Comparison of ENCODE assay signal across 10 mouse cellular contexts in the genomic region with DNA sequence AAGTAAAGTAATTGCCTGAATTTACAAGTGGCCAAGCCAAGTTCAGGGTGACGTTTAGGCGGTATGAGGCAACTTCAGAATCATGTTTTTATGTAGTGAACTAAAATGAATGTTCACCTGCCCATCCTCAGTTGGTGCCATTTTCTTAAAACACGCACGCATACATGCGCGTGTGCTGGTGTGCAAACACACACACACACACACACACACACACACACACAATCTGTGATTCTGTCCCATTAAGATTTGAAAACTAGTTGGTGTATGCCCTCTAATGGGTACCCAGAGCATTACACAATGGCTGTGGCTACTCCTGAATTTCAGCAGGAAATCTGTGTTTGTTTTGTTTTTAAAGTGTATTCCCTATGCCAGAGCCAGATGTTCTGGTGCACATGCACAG. TPM values are rescaled to one million over a fixed set of nuclear protein-coding genes. Genes with fewer than 3 reads are reported as not detected.
DNase-seq lines count a peak whose midpoint lies in the region; ATAC-seq and TF ChIP-seq lines count a peak whose summit lies in the region.
"Had no signal": no experiment of that assay in that cellular context is flagged by ENCODE, and none has a peak within 500 bp of the region (broad histone marks: within the 10 kb centered on the region; RNA-seq: fewer than 3 reads in every experiment).

No protein-coding gene starts in this region.

- no peaks in the 10 kb centered on the region for H3K9me3 ChIP-seq in liver, embryonic 12.5 days (replicated peaks)
- no peaks in the 10 kb centered on the region for H3K9me3 ChIP-seq in G1E (replicated peaks)
- H3K9me3 ChIP-seq: limb, embryonic 13.5 days; stomach, embryonic 15.5 days had no signal

- no peaks in the 10 kb centered on the region for H3K79me2 ChIP-seq in liver, adult 2 months (ENCODE audit: control insufficient read depth, insufficient read depth, low read length)

- no peaks in the 10 kb centered on the region for H3K36me3 ChIP-seq in liver, adult 2 months (ENCODE audit: control insufficient read depth, insufficient read depth, low read length)
- no peaks in the 10 kb centered on the region for H3K36me3 ChIP-seq in liver, embryonic 12.5 days
- no peaks in the 10 kb centered on the region for H3K36me3 ChIP-seq in G1E (replicated peaks)
- H3K36me3 ChIP-seq: limb, embryonic 13.5 days; stomach, embryonic 15.5 days had no signal

- H3K4me2 ChIP-seq in liver, embryonic 12.5 days, result no peak overlapping the region
- H3K4me2 ChIP-seq: limb, embryonic 13.5 days; stomach, embryonic 15.5 days had no signal

- no peak for ATAC-seq in liver, embryonic 12.5 days
- no peak; the same call in 1 of the 2 replicates for ATAC-seq in G1E (ENCODE audit: extremely low read depth, insufficient number of reproducible peaks, low FRiP score, poor library complexity, severe bottlenecking)
- peak; percentile 70 for ATAC-seq in inflammation-experienced regulatory T-cells, adult 6 months

- peaks cover 3% of the 10 kb centered on the region; the same call in 1 of the 2 replicates for H3K4me1 ChIP-seq in liver, adult 2 months (ENCODE audit: control insufficient read depth, insufficient read depth, low read length)
- peaks cover 28% of the 10 kb centered on the region for H3K4me1 ChIP-seq in liver, embryonic 12.5 days
- H3K4me1 ChIP-seq in G1E (ENCODE audit: insufficient read depth, low read depth, low read length), result peaks cover 52% of the 10 kb centered on the region
- H3K4me1 ChIP-seq: stomach, embryonic 15.5 days had no signal

- H3K4me3 ChIP-seq in liver, adult 2 months (ENCODE audit: insufficient read depth, low read depth, low read length), result no peak overlapping the region
- no peak overlapping the region for H3K4me3 ChIP-seq in liver, embryonic 12.5 days
- H3K4me3 ChIP-seq in G1E (ENCODE audit: low read depth, low read length), result no peak overlapping the region
- H3K4me3 ChIP-seq: limb, embryonic 13.5 days; stomach, embryonic 15.5 days had no signal

- no peak overlapping the region for H3K9ac ChIP-seq in liver, adult 2 months (ENCODE audit: low read depth, low read length)
- no peak overlapping the region for H3K9ac ChIP-seq in liver, embryonic 12.5 days
- H3K9ac ChIP-seq: limb, embryonic 13.5 days; stomach, embryonic 15.5 days had no signal

- 74% methylated on average over 6 of the region's 6 CpGs for WGBS in liver, adult 2 months
- WGBS in liver, embryonic 12.5 days (ENCODE audit: insufficient replicate concordance), result 79% methylated on average over 6 of the region's 6 CpGs

- no peak for TF ChIP-seq POLR2A in liver, adult 2 months (IDR thresholded peaks at IDR 0.05; ENCODE audit: extremely low read depth, insufficient read depth, low read length)

- no peak overlapping the region for H3K27ac ChIP-seq in liver, adult 2 months (replicated peaks; ENCODE audit: insufficient read depth, low read depth, low read length)
- no peak overlapping the region for H3K27ac ChIP-seq in liver, embryonic 12.5 days
- H3K27ac ChIP-seq: limb, embryonic 13.5 days; stomach, embryonic 15.5 days had no signal

- TF ChIP-seq CTCF in liver, adult 2 months (IDR thresholded peaks at IDR 0.05; ENCODE audit: low read depth, low read length), result peak; percentile 39
- TF ChIP-seq CTCF in G1E (IDR thresholded peaks at IDR 0.05; ENCODE audit: low read depth, low read length), result peak; percentile 42; the same call in 1 of the 2 replicates

- DNase-seq in liver, adult 2 months (ENCODE audit: extremely low read depth, low read depth, low spot score), result peak; percentile 47
- no peak for DNase-seq in G1E (ENCODE audit: low spot score)
- peak; percentile 43 for DNase-seq in embryo, embryonic 10 days (ENCODE audit: low spot score)
- peak; percentile 13 to 20 for DNase-seq in left cerebral cortex, adult 8-10 months (ENCODE audit: low spot score in 2 of 2)
- peak; percentile 16 to 29 for DNase-seq in natural killer cell, adult 2 months (ENCODE audit: low spot score in 2 of 2)
- no peak for DNase-seq in urinary bladder, adult 2 months (ENCODE audit: low spot score)

- H3K27me3 ChIP-seq in liver, adult 2 months (ENCODE audit: control insufficient read depth, insufficient read depth, low read length), result no peaks in the 10 kb centered on the region
- H3K27me3 ChIP-seq in liver, embryonic 12.5 days (replicated peaks), result no peaks in the 10 kb centered on the region
- no peaks in the 10 kb centered on the region for H3K27me3 ChIP-seq in G1E (ENCODE audit: insufficient read depth, low read length)
- H3K27me3 ChIP-seq: limb, embryonic 13.5 days; stomach, embryonic 15.5 days had no signal

RNA-seq across cellular contexts. Expression of a gene that starts 7.2 kb away (rescaled TPM):
- not detected in 2 replicates for total RNA-seq in liver, adult 2 months (2014; rRNA removed)
- not detected in 2 replicates for polyA plus RNA-seq in liver, adult 2 months (2012; rRNA removed)
- polyA plus RNA-seq in liver, embryonic 12.5 days (2016; fragmentation: Nextera tagmentation; extraction: Ambion mirVana), result not detected in 2 replicates
- total RNA-seq in G1E (2014; fragmentation: Nextera tagmentation), result not detected in 2 replicates
- 0.22 TPM in 1 of 2 replicates, not detected in the other for total RNA-seq in G1E (2017)
- polyA plus RNA-seq in G1E (2012), result not detected in 2 replicates
- polyA plus RNA-seq in inflammation-experienced regulatory T-cells, adult 6 months (2017; shearing (Covaris generic)), result not detected
- not detected for total RNA-seq in left cerebral cortex, adult 8-10 months (2022)
- polyA plus RNA-seq in urinary bladder, adult 2 months (2012; rRNA removed), result not detected in 2 replicates
- polyA plus RNA-seq: limb, embryonic 13.5 days; stomach, embryonic 15.5 days had no signal

RNA-seq across cellular contexts. Expression of a gene that starts 14.6 kb away (rescaled TPM):
- total RNA-seq in liver, adult 2 months (2014; rRNA removed), result not detected in 2 replicates
- polyA plus RNA-seq in liver, adult 2 months (2012; rRNA removed), result not detected in 2 replicates
- not detected in 2 replicates for polyA plus RNA-seq in liver, embryonic 12.5 days (2016; fragmentation: Nextera tagmentation; extraction: Ambion mirVana)
- not detected in 2 replicates for total RNA-seq in G1E (2014; fragmentation: Nextera tagmentation)
- total RNA-seq in G1E (2017), result 0.11 and 0.17 TPM in 2 replicates
- not detected in 2 replicates for polyA plus RNA-seq in G1E (2012)
- polyA plus RNA-seq in inflammation-experienced regulatory T-cells, adult 6 months (2017; shearing (Covaris generic)), result not detected
- total RNA-seq in left cerebral cortex, adult 8-10 months (2022), result not detected
- polyA plus RNA-seq in urinary bladder, adult 2 months (2012; rRNA removed), result not detected in 2 replicates
- polyA plus RNA-seq: limb, embryonic 13.5 days; stomach, embryonic 15.5 days had no signal

RNA-seq across cellular contexts. Expression of a gene that starts 46.1 kb away (rescaled TPM):
- total RNA-seq in liver, adult 2 months (2014; rRNA removed), result 59.9 and 68.1 TPM in 2 replicates
- 65.0 and 75.2 TPM in 2 replicates for polyA plus RNA-seq in liver, adult 2 months (2012; rRNA removed)
- 692 and 703 TPM in 2 replicates for polyA plus RNA-seq in liver, embryonic 12.5 days (2016; fragmentation: Nextera tagmentation; extraction: Ambion mirVana)
- 1,587 and 1,720 TPM in 2 replicates for total RNA-seq in G1E (2014; fragmentation: Nextera tagmentation)
- 291 and 297 TPM in 2 replicates for total RNA-seq in G1E (2017)
- 261 and 266 TPM in 2 replicates for polyA plus RNA-seq in G1E (2012)
- 10 to 100 TPM; 38.9 to 52.3 (median 41.0) TPM for polyA plus RNA-seq in inflammation-experienced regulatory T-cells, adult 6 months (2017; shearing (Covaris generic))
- total RNA-seq in left cerebral cortex, adult 8-10 months (2022), result 10 to 100 TPM; 41.4 to 46.8 (median 43.7) TPM
- 20.3 and 26.5 TPM in 2 replicates for polyA plus RNA-seq in urinary bladder, adult 2 months (2012; rRNA removed)

Comparison
In these comparisons a context has a peak if more than half of its experiments do, and no peak if none do; other contexts are left out.
1. DNase-seq: peak in liver, adult 2 months (single experiment), embryo, embryonic 10 days (single experiment), left cerebral cortex, adult 8-10 months (2 of 2) and natural killer cell, adult 2 months (2 of 2); none in G1E (single experiment) and urinary bladder, adult 2 months (single experiment).